Mouse (Mus musculus): Measurements from ENCODE around the gene Arhgap9. TPM values are rescaled to one million over a fixed set of nuclear protein-coding genes. Genes with fewer than 3 reads are reported as not detected.
"Not testable (repeated sequence)": the region's sequence is repeated elsewhere in the genome, so short reads cannot be mapped to it uniquely, and the experiment has no call there.

Gene Arhgap9
- polyA plus RNA-seq, 1 experiment: 11.2 TPM

- WGBS: 79% methylated on average over 3 of the region's 3 CpGs
- no peaks in the 10 kb centered on the region for H3K27me3 ChIP-seq (ENCODE audit: control insufficient read depth, insufficient read depth, low read length)
These were observed 28.1 kb upstream of the Arhgap9 start for GRCm38 (mm10) chr10:127293590-127294113.

GRCm38 (mm10) chr10:127294895-127295510 is 26.8 kb upstream of the Arhgap9 start:
- WGBS: 85% methylated on average over 10 of the region's 10 CpGs
- Histone ChIP-seq H3K4me1 (ENCODE audit: control insufficient read depth, insufficient read depth, insufficient read length, low read length) (peaks cover 8% of the 10 kb centered on the region), H3K27ac (ENCODE audit: insufficient read depth, low read depth, low read length) (no peak overlapping the region), H3K27me3 (ENCODE audit: control insufficient read depth, insufficient read depth, low read length) (no peaks in the 10 kb centered on the region), H3K4me3 (ENCODE audit: low read depth, low read length) (no peak overlapping the region), H3K36me3 (ENCODE audit: control insufficient read depth, insufficient read depth, low read length) (peaks cover 56% of the 10 kb centered on the region)
- no peak for TF ChIP-seq CTCF (IDR thresholded peaks at IDR 0.05; ENCODE audit: extremely low read depth, insufficient read length, insufficient replicate concordance, low read depth, low read length)
- TF ChIP-seq POLR2A (IDR thresholded peaks at IDR 0.05; ENCODE audit: low read depth, low read length): no peak

More at GRCm38 (mm10) chr10:127293590-127294113, 28.1 kb upstream of the Arhgap9 start:
- Histone ChIP-seq H3K27ac (ENCODE audit: insufficient read depth, low read depth, low read length) (0 out of 2 replicates have a peak overlapping the region, but pooled peaks have one; percentile 10), H3K36me3 (ENCODE audit: control insufficient read depth, insufficient read depth, low read length) (peaks cover 44% of the 10 kb centered on the region), H3K4me1 (ENCODE audit: control insufficient read depth, insufficient read depth, insufficient read length, low read length) (peaks cover 13% of the 10 kb centered on the region), H3K4me3 (ENCODE audit: low read depth, low read length) (no peak overlapping the region)
- TF ChIP-seq CTCF (IDR thresholded peaks at IDR 0.05; ENCODE audit: extremely low read depth, insufficient read length, insufficient replicate concordance, low read depth, low read length) (no peak), POLR2A (IDR thresholded peaks at IDR 0.05; ENCODE audit: low read depth, low read length) (no peak)

- TF ChIP-seq POLR2A (IDR thresholded peaks at IDR 0.05; ENCODE audit: low read depth, low read length) (no peak), CTCF (IDR thresholded peaks at IDR 0.05; ENCODE audit: extremely low read depth, insufficient read length, insufficient replicate concordance, low read depth, low read length) (no peak)
- H3K36me3 ChIP-seq (ENCODE audit: control insufficient read depth, insufficient read depth, low read length): peaks cover 62% of the 10 kb centered on the region
- H3K4me1 ChIP-seq (ENCODE audit: control insufficient read depth, insufficient read depth, insufficient read length, low read length): peaks cover 8% of the 10 kb centered on the region
- H3K4me3 ChIP-seq (ENCODE audit: low read depth, low read length): no peak overlapping the region
- WGBS: 87% methylated on average over 24 of the region's 24 CpGs
- no peaks in the 10 kb centered on the region for H3K27me3 ChIP-seq (ENCODE audit: control insufficient read depth, insufficient read depth, low read length)
- no peak overlapping the region for H3K27ac ChIP-seq (ENCODE audit: insufficient read depth, low read depth, low read length)
These were observed 25.6 kb upstream of the Arhgap9 start for GRCm38 (mm10) chr10:127295986-127296794.

- TF ChIP-seq POLR2A (IDR thresholded peaks at IDR 0.05; ENCODE audit: low read depth, low read length): no peak
- TF ChIP-seq CTCF (IDR thresholded peaks at IDR 0.05; ENCODE audit: extremely low read depth, insufficient read length, insufficient replicate concordance, low read depth, low read length): no peak
- Histone ChIP-seq H3K36me3 (ENCODE audit: control insufficient read depth, insufficient read depth, low read length) (peaks cover 69% of the 10 kb centered on the region), H3K27ac (ENCODE audit: insufficient read depth, low read depth, low read length) (no peak overlapping the region), H3K27me3 (ENCODE audit: control insufficient read depth, insufficient read depth, low read length) (no peaks in the 10 kb centered on the region), H3K4me1 (ENCODE audit: control insufficient read depth, insufficient read depth, insufficient read length, low read length) (peaks cover 5% of the 10 kb centered on the region), H3K4me3 (ENCODE audit: low read depth, low read length) (no peak overlapping the region)
- 85% methylated on average over 16 of the region's 16 CpGs for WGBS
These were observed 24.5 kb upstream of the Arhgap9 start for GRCm38 (mm10) chr10:127297015-127297871.

- peaks cover 76% of the 10 kb centered on the region for H3K36me3 ChIP-seq (ENCODE audit: control insufficient read depth, insufficient read depth, low read length)
- 94% methylated on average over 6 of the region's 6 CpGs for WGBS
These were observed 21.4 kb upstream of the Arhgap9 start for GRCm38 (mm10) chr10:127300361-127300760.

GRCm38 (mm10) chr10:127303136-127303535 is 18.6 kb upstream of the Arhgap9 start:
- TF ChIP-seq POLR2A (IDR thresholded peaks at IDR 0.05; ENCODE audit: low read depth, low read length) (no peak), CTCF (IDR thresholded peaks at IDR 0.05; ENCODE audit: extremely low read depth, insufficient read length, insufficient replicate concordance, low read depth, low read length) (no peak)
- 88% methylated on average over 11 of the region's 11 CpGs for WGBS
- no peaks in the 10 kb centered on the region for H3K27me3 ChIP-seq (ENCODE audit: control insufficient read depth, insufficient read depth, low read length)
- no peak overlapping the region for H3K4me3 ChIP-seq (ENCODE audit: low read depth, low read length)
- no peaks in the 10 kb centered on the region for H3K4me1 ChIP-seq (ENCODE audit: control insufficient read depth, insufficient read depth, insufficient read length, low read length)
- peaks cover 69% of the 10 kb centered on the region for H3K36me3 ChIP-seq (ENCODE audit: control insufficient read depth, insufficient read depth, low read length)
- H3K27ac ChIP-seq (ENCODE audit: insufficient read depth, low read depth, low read length): no peak overlapping the region

More at GRCm38 (mm10) chr10:127300361-127300760, 21.4 kb upstream of the Arhgap9 start:
- Histone ChIP-seq H3K4me1 (ENCODE audit: control insufficient read depth, insufficient read depth, insufficient read length, low read length) (no peaks in the 10 kb centered on the region), H3K27me3 (ENCODE audit: control insufficient read depth, insufficient read depth, low read length) (no peaks in the 10 kb centered on the region), H3K27ac (ENCODE audit: insufficient read depth, low read depth, low read length) (no peak overlapping the region), H3K4me3 (ENCODE audit: low read depth, low read length) (no peak overlapping the region)
- TF ChIP-seq CTCF (IDR thresholded peaks at IDR 0.05; ENCODE audit: extremely low read depth, insufficient read length, insufficient replicate concordance, low read depth, low read length) (no peak), POLR2A (IDR thresholded peaks at IDR 0.05; ENCODE audit: low read depth, low read length) (no peak)

GRCm38 (mm10) chr10:127309167-127309566 is 12.6 kb upstream of the Arhgap9 start:
- WGBS: 90% methylated on average over 3 of the region's 3 CpGs
- not testable (repeated sequence) for H3K4me1 ChIP-seq (ENCODE audit: control insufficient read depth, insufficient read depth, insufficient read length, low read length); H3K27ac ChIP-seq (ENCODE audit: insufficient read depth, low read depth, low read length); H3K27me3 ChIP-seq (ENCODE audit: control insufficient read depth, insufficient read depth, low read length); H3K4me3 ChIP-seq (ENCODE audit: low read depth, low read length)
- peaks cover 36% of the 10 kb centered on the region for H3K36me3 ChIP-seq (ENCODE audit: control insufficient read depth, insufficient read depth, low read length)

Data from small intestine, adult 2 months (tissue).